Mouse (Mus musculus): ENCODE measurements around the gene Pls1. TPM values are rescaled to one million over a fixed set of nuclear protein-coding genes. Genes with fewer than 3 reads are reported as not detected.

The Pls1 gene
- polyA plus RNA-seq, 1 experiment, result 14.4 TPM

GRCm38 (mm10) chr9:95783646-95784293 is 61.3 kb downstream of the Pls1 start:
- Histone ChIP-seq H3K4me3 (replicated peaks) (no peak overlapping the region), H3K36me3 (replicated peaks; ENCODE audit: low read length) (peaks cover 98% of the 10 kb centered on the region), H3K4me1 (peaks cover 26% of the 10 kb centered on the region), H3K9me3 (no peaks in the 10 kb centered on the region), H3K27me3 (replicated peaks) (no peaks in the 10 kb centered on the region)
- TF ChIP-seq FLI1 (IDR thresholded peaks at IDR 0.05; ENCODE audit: low read length) (no peak), GATA1 (IDR thresholded peaks at IDR 0.05; ENCODE audit: borderline replicate concordance, low read length) (no peak)

GRCm38 (mm10) chr9:95771671-95772070 is 73.4 kb downstream of the Pls1 start:
- Histone ChIP-seq H3K4me1 (peaks cover 31% of the 10 kb centered on the region), H3K36me3 (replicated peaks; ENCODE audit: low read length) (peaks cover 92% of the 10 kb centered on the region), H3K9me3 (no peaks in the 10 kb centered on the region), H3K4me3 (replicated peaks) (no peak overlapping the region), H3K27me3 (replicated peaks) (no peaks in the 10 kb centered on the region)
- no peak for TF ChIP-seq FLI1 (IDR thresholded peaks at IDR 0.05; ENCODE audit: low read length)
- no peak for TF ChIP-seq GATA1 (IDR thresholded peaks at IDR 0.05; ENCODE audit: borderline replicate concordance, low read length)

GRCm38 (mm10) chr9:95763218-95763617 is 81.9 kb downstream of the Pls1 start:
- no peaks in the 10 kb centered on the region for H3K27me3 ChIP-seq (replicated peaks)
- peaks cover 27% of the 10 kb centered on the region for H3K4me1 ChIP-seq
- peak overlapping the region; percentile 18 for H3K4me3 ChIP-seq (replicated peaks)
- peaks cover 93% of the 10 kb centered on the region for H3K36me3 ChIP-seq (replicated peaks; ENCODE audit: low read length)
- no peaks in the 10 kb centered on the region for H3K9me3 ChIP-seq
- TF ChIP-seq FLI1 (IDR thresholded peaks at IDR 0.05; ENCODE audit: low read length), result no peak
- no peak for TF ChIP-seq GATA1 (IDR thresholded peaks at IDR 0.05; ENCODE audit: borderline replicate concordance, low read length)

- Histone ChIP-seq H3K4me1 (peaks cover 27% of the 10 kb centered on the region), H3K9me3 (no peaks in the 10 kb centered on the region), H3K27me3 (replicated peaks) (no peaks in the 10 kb centered on the region), H3K36me3 (replicated peaks; ENCODE audit: low read length) (peaks cover 92% of the 10 kb centered on the region), H3K4me3 (replicated peaks) (no peak overlapping the region)
- TF ChIP-seq FLI1 (IDR thresholded peaks at IDR 0.05; ENCODE audit: low read length) (no peak), GATA1 (IDR thresholded peaks at IDR 0.05; ENCODE audit: borderline replicate concordance, low read length) (no peak)
Measured at GRCm38 (mm10) chr9:95762228-95762627, 82.9 kb downstream of the Pls1 start.

GRCm38 (mm10) chr9:95761381-95761780 is 83.7 kb downstream of the Pls1 start:
- no peak for TF ChIP-seq GATA1 (IDR thresholded peaks at IDR 0.05; ENCODE audit: borderline replicate concordance, low read length)
- no peak for TF ChIP-seq FLI1 (IDR thresholded peaks at IDR 0.05; ENCODE audit: low read length)
- Histone ChIP-seq H3K9me3 (no peaks in the 10 kb centered on the region), H3K36me3 (replicated peaks; ENCODE audit: low read length) (peaks cover 92% of the 10 kb centered on the region), H3K4me3 (replicated peaks) (no peak overlapping the region), H3K27me3 (replicated peaks) (no peaks in the 10 kb centered on the region), H3K4me1 (peaks cover 27% of the 10 kb centered on the region)

GRCm38 (mm10) chr9:95750746-95751145 is 94.4 kb downstream of the Pls1 start:
- TF ChIP-seq GATA1 (IDR thresholded peaks at IDR 0.05; ENCODE audit: borderline replicate concordance, low read length) (no peak), FLI1 (IDR thresholded peaks at IDR 0.05; ENCODE audit: low read length) (no peak)
- H3K27me3 ChIP-seq (replicated peaks), result peaks cover 6% of the 10 kb centered on the region
- no peaks in the 10 kb centered on the region for H3K9me3 ChIP-seq
- peaks cover 44% of the 10 kb centered on the region for H3K36me3 ChIP-seq (replicated peaks; ENCODE audit: low read length)
- peak overlapping the region; percentile 92 for H3K4me3 ChIP-seq (replicated peaks)
- H3K4me1 ChIP-seq, result peaks cover 36% of the 10 kb centered on the region

GRCm38 (mm10) chr9:95750037-95750511 is 95.0 kb downstream of the Pls1 start, which contains the start of gene Trpc1:
TSS of gene Trpc1 (minus strand) at chr9:95750375.
- peak within 1 kb of the TSS; percentile 92 for H3K4me3 ChIP-seq (replicated peaks)
- peaks cover 37% of the 10 kb centered on the region for H3K36me3 ChIP-seq (replicated peaks; ENCODE audit: low read length)
- H3K4me1 ChIP-seq, result peaks cover 42% of the 10 kb centered on the region
- peaks cover 6% of the 10 kb centered on the region for H3K27me3 ChIP-seq (replicated peaks)
- TF ChIP-seq GATA1 (IDR thresholded peaks at IDR 0.05; ENCODE audit: borderline replicate concordance, low read length), result no peak
- TF ChIP-seq FLI1 (IDR thresholded peaks at IDR 0.05; ENCODE audit: low read length), result no peak
- no peaks in the 10 kb centered on the region for H3K9me3 ChIP-seq

GRCm38 (mm10) chr9:95749461-95749928 is 95.6 kb downstream of the Pls1 start:
- Histone ChIP-seq H3K9me3 (no peaks in the 10 kb centered on the region), H3K4me1 (peaks cover 48% of the 10 kb centered on the region), H3K36me3 (replicated peaks; ENCODE audit: low read length) (peaks cover 31% of the 10 kb centered on the region), H3K4me3 (replicated peaks) (peak overlapping the region; percentile 92), H3K27me3 (replicated peaks) (peaks cover 6% of the 10 kb centered on the region)
- TF ChIP-seq GATA1 (IDR thresholded peaks at IDR 0.05; ENCODE audit: borderline replicate concordance, low read length) (no peak), FLI1 (IDR thresholded peaks at IDR 0.05; ENCODE audit: low read length) (no peak)

GRCm38 (mm10) chr9:95747298-95747697 is 97.8 kb downstream of the Pls1 start:
- H3K27me3 ChIP-seq (replicated peaks), result peaks cover 6% of the 10 kb centered on the region
- TF ChIP-seq FLI1 (IDR thresholded peaks at IDR 0.05; ENCODE audit: low read length) (no peak), GATA1 (IDR thresholded peaks at IDR 0.05; ENCODE audit: borderline replicate concordance, low read length) (no peak)
- no peaks in the 10 kb centered on the region for H3K9me3 ChIP-seq
- H3K4me1 ChIP-seq, result peaks cover 63% of the 10 kb centered on the region
- H3K4me3 ChIP-seq (replicated peaks), result peak overlapping the region; percentile 76
- peaks cover 11% of the 10 kb centered on the region for H3K36me3 ChIP-seq (replicated peaks; ENCODE audit: low read length)

GRCm38 (mm10) chr9:95744845-95745613 is 100.1 kb downstream of the Pls1 start:
- peak overlapping the region; percentile 86 for H3K4me3 ChIP-seq (replicated peaks)
- peaks cover 6% of the 10 kb centered on the region for H3K27me3 ChIP-seq (replicated peaks)
- H3K9me3 ChIP-seq, result no peaks in the 10 kb centered on the region
- TF ChIP-seq FLI1 (IDR thresholded peaks at IDR 0.05; ENCODE audit: low read length), result no peak
- TF ChIP-seq GATA1 (IDR thresholded peaks at IDR 0.05; ENCODE audit: borderline replicate concordance, low read length), result no peak
- peaks cover 64% of the 10 kb centered on the region for H3K4me1 ChIP-seq
- H3K36me3 ChIP-seq (replicated peaks; ENCODE audit: low read length), result peaks cover 17% of the 10 kb centered on the region
